Mouse (Mus musculus) C2C12 (cell line): ENCODE measurements around the gene Lpin2. TPM values are rescaled to one million over a fixed set of nuclear protein-coding genes. Genes with fewer than 3 reads are reported as not detected.

Experiments used
- H3K27me3 ChIP-seq: one replicate; pipeline ENCODE4 v1.6.1; 2011; ENCODE audit not compliant: control insufficient read depth, insufficient read depth, insufficient read length
- H3K36me3 ChIP-seq: one replicate; pipeline ENCODE4 v1.6.1; 2011; ENCODE audit not compliant: control insufficient read depth, insufficient read depth
- H3K4me3 ChIP-seq: one replicate; pipeline ENCODE4 v1.5.1; 2011; ENCODE audit warnings: mild to moderate bottlenecking, control low read depth; ENCODE audit not compliant: poor library complexity, insufficient read depth, severe bottlenecking
- H3K79me2 ChIP-seq: one replicate; pipeline ENCODE4 v1.6.1; 2011; ENCODE audit not compliant: control insufficient read depth, insufficient read depth
- H3K79me3 ChIP-seq: one replicate; pipeline ENCODE4 v1.6.1; 2011; ENCODE audit warnings: low read depth, control low read depth
- H3ac ChIP-seq: one replicate; pipeline ENCODE3; 2011; ENCODE audit warnings: low read depth; ENCODE audit not compliant: control insufficient read depth, insufficient read length
- CEBPB ChIP-seq: IDR thresholded peaks from one replicate; pipeline ENCODE4 v1.6.1; 2011; ENCODE audit warnings: low read depth, mild to moderate bottlenecking, control low read depth, moderate library complexity
- CTCF ChIP-seq: IDR thresholded peaks from one replicate; pipeline ENCODE4 v1.5.1; 2011; ENCODE audit not compliant: control insufficient read depth, insufficient read depth, insufficient read length
- FOSL1 ChIP-seq: IDR thresholded peaks from one replicate; pipeline ENCODE4 v1.8.0; 2011; ENCODE audit warnings: mild to moderate bottlenecking, low read length; ENCODE audit not compliant: poor library complexity, insufficient read depth, severe bottlenecking
- MAX ChIP-seq: IDR thresholded peaks from one replicate; pipeline ENCODE4 v1.6.1; 2011; ENCODE audit warnings: mild to moderate bottlenecking, control low read depth
- MYOD1 ChIP-seq: IDR thresholded peaks from one replicate; pipeline ENCODE4 v1.6.1; 2011; ENCODE audit warnings: low read depth; ENCODE audit not compliant: control insufficient read depth, insufficient read length
- MYOG ChIP-seq: IDR thresholded peaks from one replicate; pipeline ENCODE4 v1.6.1; 2011; ENCODE audit not compliant: control insufficient read depth, insufficient read length; ENCODE audit errors: extremely low read depth
- USF1 ChIP-seq: IDR thresholded peaks from one replicate; pipeline ENCODE4 v1.6.1; 2011; ENCODE audit warnings: low read depth, mild to moderate bottlenecking, control low read depth, moderate library complexity
- polyA plus RNA-seq: library from polyadenylated mRNA; unstranded; fragments of >200 nt; fragmentation: generic; extraction: Trizol; gene quantifications from one replicate; pipeline ENCODE4 v1.2.1, GENCODE M21; 2012; ENCODE audit warnings: missing spikeins

The Lpin2 gene
- polyA plus RNA-seq, 1 experiment = 9.3 TPM

- no peak overlapping the region for H3ac ChIP-seq
- H3K79me3 ChIP-seq = peaks cover 2% of the 10 kb centered on the region
- no peak overlapping the region for H3K4me3 ChIP-seq
- H3K79me2 ChIP-seq = peaks cover 8% of the 10 kb centered on the region
- peaks cover 15% of the 10 kb centered on the region for H3K36me3 ChIP-seq
- no peaks in the 10 kb centered on the region for H3K27me3 ChIP-seq
- TF ChIP-seq FOSL1 (no peak), MAX (no peak), CEBPB (no peak), MYOG (no peak), USF1 (no peak), MYOD1 (no peak), CTCF (no peak)
These were observed 42.2 kb downstream of the Lpin2 start for GRCm38 (mm10) chr17:71224521-71224920.

GRCm38 (mm10) chr17:71225091-71225490 lies 42.7 kb downstream of the Lpin2 start:
- H3K79me2 ChIP-seq = peaks cover 8% of the 10 kb centered on the region
- H3ac ChIP-seq = no peak overlapping the region
- peaks cover 20% of the 10 kb centered on the region for H3K36me3 ChIP-seq
- TF ChIP-seq MAX = no peak
- no peak for TF ChIP-seq CEBPB
- TF ChIP-seq FOSL1 = no peak
- TF ChIP-seq MYOD1 = no peak
- TF ChIP-seq MYOG = no peak
- TF ChIP-seq CTCF = no peak
- no peak for TF ChIP-seq USF1
- H3K79me3 ChIP-seq = peaks cover 2% of the 10 kb centered on the region
- H3K4me3 ChIP-seq = no peak overlapping the region
- no peaks in the 10 kb centered on the region for H3K27me3 ChIP-seq

- Histone ChIP-seq H3K27me3 (no peaks in the 10 kb centered on the region), H3K36me3 (peaks cover 41% of the 10 kb centered on the region), H3K79me2 (no peaks in the 10 kb centered on the region), H3K4me3 (no peak overlapping the region), H3ac (no peak overlapping the region), H3K79me3 (no peaks in the 10 kb centered on the region)
- no peak for TF ChIP-seq CTCF
- no peak for TF ChIP-seq MYOD1
- TF ChIP-seq FOSL1 = no peak
- TF ChIP-seq MYOG = no peak
- no peak for TF ChIP-seq MAX
- TF ChIP-seq USF1 = no peak
- no peak for TF ChIP-seq CEBPB
These were observed 45.0 kb downstream of the Lpin2 start for GRCm38 (mm10) chr17:71227128-71227895.

GRCm38 (mm10) chr17:71228651-71229050 lies 46.3 kb downstream of the Lpin2 start:
- Histone ChIP-seq H3ac (no peak overlapping the region), H3K79me3 (no peaks in the 10 kb centered on the region), H3K4me3 (no peak overlapping the region), H3K79me2 (no peaks in the 10 kb centered on the region), H3K36me3 (peaks cover 42% of the 10 kb centered on the region), H3K27me3 (no peaks in the 10 kb centered on the region)
- TF ChIP-seq USF1 = no peak
- no peak for TF ChIP-seq CTCF

- H3K36me3 ChIP-seq = peaks cover 41% of the 10 kb centered on the region
- no peak overlapping the region for H3ac ChIP-seq
- H3K79me3 ChIP-seq = no peaks in the 10 kb centered on the region
- no peaks in the 10 kb centered on the region for H3K79me2 ChIP-seq
- TF ChIP-seq MYOD1 = no peak
- no peak for TF ChIP-seq USF1
- no peak for TF ChIP-seq FOSL1
- TF ChIP-seq CEBPB = no peak
- TF ChIP-seq MAX = no peak
- no peak for TF ChIP-seq CTCF
- no peak for TF ChIP-seq MYOG
- H3K4me3 ChIP-seq = no peak overlapping the region
- no peaks in the 10 kb centered on the region for H3K27me3 ChIP-seq
These were observed 47.8 kb downstream of the Lpin2 start for GRCm38 (mm10) chr17:71230108-71230709.
